Mouse (Mus musculus) layer of hippocampus, adult 8-10 months (tissue): ENCODE measurements around the gene Fut7. TPM values are rescaled to one million over a fixed set of nuclear protein-coding genes. Genes with fewer than 3 reads are reported as not detected.
A peak's percentile ranks its signal among the peaks of the same experiment; 100 is the strongest.
"Not testable (repeated sequence)": the region's sequence is repeated elsewhere in the genome, so short reads cannot be mapped to it uniquely, and the experiment has no call there.

Experiments used
- DNase-seq, 2 experiments: peaks; one replicate each; pipeline ENCODE4 v3.0.0; 2022; ENCODE audit warnings: low spot score in 2 of 2
- total RNA-seq, 4 experiments: library from RNA; stranded (reverse); gene quantifications; 2 replicates each; pipeline ENCODE4 v1.2.4; 2022

Gene Fut7
- under 1 TPM; 0.35 to 0.98 (median 0.44) TPM for total RNA-seq

- DNase-seq, result no peak
Measured at GRCm38 (mm10) chr2:25422587-25423410, at the start of gene Fut7. Gene Fut7, plus strand, starts transcription at chr2:25423267.

GRCm38 (mm10) chr2:25373431-25373830, 49.6 kb upstream of the Fut7 start:
- DNase-seq, result no peak

GRCm38 (mm10) chr2:25376589-25376988, 46.5 kb upstream of the Fut7 start:
- DNase-seq, result peak in 1 of 2 experiments; percentile 72

- no peak for DNase-seq
Measured at GRCm38 (mm10) chr2:25384492-25384891, 38.6 kb upstream of the Fut7 start.

GRCm38 (mm10) chr2:25391266-25391665, 31.8 kb upstream of the Fut7 start:
- no peak for DNase-seq

- peak; percentile 61 to 69 for DNase-seq
Measured at GRCm38 (mm10) chr2:25394281-25395221, 28.5 kb upstream of the Fut7 start.

GRCm38 (mm10) chr2:25395721-25396596, 27.1 kb upstream of the Fut7 start, which contains the start of gene Entpd2:
Gene Entpd2, plus strand, starts transcription at chr2:25395874.
- DNase-seq, result no peak

- no peak for DNase-seq
Measured at GRCm38 (mm10) chr2:25396597-25396983, 26.5 kb upstream of the Fut7 start.

- DNase-seq, result no peak
Measured at GRCm38 (mm10) chr2:25397010-25397409, 26.1 kb upstream of the Fut7 start.

- no peak for DNase-seq
Measured at GRCm38 (mm10) chr2:25398065-25398464, 25.0 kb upstream of the Fut7 start.

- no peak for DNase-seq
Measured at GRCm38 (mm10) chr2:25399051-25399450, 24.0 kb upstream of the Fut7 start, which contains the start of gene Npdc1. Gene Npdc1, plus strand, starts transcription at chr2:25399351.

GRCm38 (mm10) chr2:25400291-25400690, 22.8 kb upstream of the Fut7 start:
- DNase-seq, result no peak

- DNase-seq, result peak in 1 of 2 experiments; percentile 59
Measured at GRCm38 (mm10) chr2:25400764-25401163, 22.3 kb upstream of the Fut7 start.

GRCm38 (mm10) chr2:25402377-25402971, 20.6 kb upstream of the Fut7 start:
- DNase-seq, result peak; percentile 57 to 75

GRCm38 (mm10) chr2:25402972-25403601, 20.0 kb upstream of the Fut7 start:
- peak; percentile 88 to 91 for DNase-seq

GRCm38 (mm10) chr2:25403994-25404393, 19.1 kb upstream of the Fut7 start:
- no peak for DNase-seq

- no peak for DNase-seq
Measured at GRCm38 (mm10) chr2:25408908-25409307, 14.2 kb upstream of the Fut7 start.

- not testable (repeated sequence) for DNase-seq
Measured at GRCm38 (mm10) chr2:25413436-25413835, 9.6 kb upstream of the Fut7 start.

- no peak for DNase-seq
Measured at GRCm38 (mm10) chr2:25417426-25417825, 5.6 kb upstream of the Fut7 start.

- DNase-seq, result no peak
Measured at GRCm38 (mm10) chr2:25421896-25422295, 1.2 kb upstream of the Fut7 start.
